Mouse (Mus musculus): ENCODE measurements at regions not wholly inside any gene's neighbourhood (a gene's known extent, or its start where the extent isn't known, plus 50 kb on each side); places are given as distances from the start of the nearest gene placed in this dataset.

DNA sequence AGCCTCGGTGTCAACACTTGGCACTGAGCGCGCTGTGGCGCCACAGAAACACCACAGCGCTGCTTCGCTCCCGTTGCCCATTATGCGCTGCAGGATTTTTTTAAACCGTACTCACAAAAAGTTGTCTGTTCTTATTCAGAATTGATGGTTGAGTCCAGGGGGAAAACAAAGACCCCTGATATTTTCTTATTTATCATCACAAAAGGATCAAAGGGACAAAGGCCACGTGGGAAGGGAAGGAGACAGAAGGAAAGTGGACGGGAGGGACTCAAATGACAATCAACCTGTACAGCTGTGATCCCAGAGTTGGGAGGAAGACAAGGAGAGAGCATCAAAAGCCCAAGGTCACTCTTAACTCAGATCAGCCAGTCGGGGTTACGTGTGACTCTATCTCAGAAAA, 100.4 kb downstream of the Ddx11 start:
- H3K36me3 ChIP-seq (ENCODE audit: control insufficient read depth, insufficient read depth, low read length): no peaks in the 10 kb centered on the region
- H3K4me2 ChIP-seq (ENCODE audit: low read depth, severe bottlenecking): no peak overlapping the region
- H3K27ac ChIP-seq (replicated peaks; ENCODE audit: low read depth, low read length): no peak overlapping the region
- H3K9me3 ChIP-seq (ENCODE audit: control insufficient read depth, low read length): no peaks in the 10 kb centered on the region
- no peak for DNase-seq (ENCODE audit: low spot score)
- H3K27me3 ChIP-seq (ENCODE audit: control insufficient read depth, insufficient read depth, low read length): no peaks in the 10 kb centered on the region
- H3K4me3 ChIP-seq (ENCODE audit: low read depth, low read length): no peak overlapping the region
- WGBS: 90% methylated on average over 13 of the region's 13 CpGs
- no peaks in the 10 kb centered on the region for H3K4me1 ChIP-seq (ENCODE audit: control insufficient read depth, insufficient read depth, low read length)
- H3K9ac ChIP-seq (ENCODE audit: low read length): no peak overlapping the region
- no peak for ATAC-seq (ENCODE audit: insufficient number of reproducible peaks, low FRiP score, low TSS enrichment, low read depth)

DNA sequence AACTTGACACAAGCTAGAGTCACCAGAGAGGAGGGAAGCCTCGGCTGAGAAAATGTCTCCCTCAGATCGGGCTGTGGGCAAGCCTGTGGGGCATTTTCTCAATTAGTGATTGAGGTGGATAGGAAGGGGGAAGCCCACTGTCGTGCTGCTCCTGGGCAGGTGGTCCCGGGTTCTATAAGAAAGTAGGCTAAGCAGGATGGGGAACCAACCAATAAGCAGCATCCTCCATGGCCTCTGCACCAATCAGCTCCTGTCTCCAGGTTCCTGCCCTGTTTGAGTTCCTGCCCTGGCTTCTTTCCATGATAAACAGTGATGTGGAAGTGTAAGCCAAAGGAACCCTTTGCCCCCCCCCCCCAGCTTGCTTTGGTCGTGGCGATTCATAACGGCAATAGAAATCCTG, 100.9 kb downstream of the Ddx11 start:
- WGBS: 65% methylated on average over 7 of the region's 7 CpGs
- no peak for ATAC-seq (ENCODE audit: insufficient number of reproducible peaks, low FRiP score, low TSS enrichment, low read depth)
- no peak for DNase-seq (ENCODE audit: low spot score)

DNA sequence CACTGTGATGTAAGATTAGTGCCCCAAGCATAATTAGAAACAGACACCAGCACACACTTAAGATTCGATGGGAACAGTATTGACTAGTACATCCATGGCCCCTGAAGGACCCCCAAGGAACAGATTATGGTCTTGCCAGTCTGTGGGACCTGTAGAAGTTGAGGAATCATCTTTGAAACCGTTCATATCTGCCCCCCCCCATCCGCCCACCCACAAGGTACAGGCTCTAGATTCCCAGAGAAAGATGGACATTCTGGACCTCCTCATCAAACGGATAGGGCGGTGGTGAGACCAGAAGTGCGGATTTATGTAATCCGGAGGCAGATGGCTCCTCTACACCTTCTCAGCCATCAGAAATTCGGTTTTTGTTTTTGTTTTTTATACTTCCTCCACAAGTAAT, 109.1 kb downstream of the Ddx11 start:
- H3K4me1 ChIP-seq (ENCODE audit: control insufficient read depth, insufficient read depth, low read length): 0 out of 2 replicates have a peak, but pooled peaks cover 4% of the 10 kb centered on the region
- no peak for DNase-seq (ENCODE audit: low spot score)
- no peak overlapping the region for H3K9ac ChIP-seq (ENCODE audit: low read length)
- no peak overlapping the region for H3K27ac ChIP-seq (replicated peaks; ENCODE audit: low read depth, low read length)
- H3K27me3 ChIP-seq (ENCODE audit: control insufficient read depth, insufficient read depth, low read length): no peaks in the 10 kb centered on the region
- no peaks in the 10 kb centered on the region for H3K36me3 ChIP-seq (ENCODE audit: control insufficient read depth, insufficient read depth, low read length)
- H3K9me3 ChIP-seq (ENCODE audit: control insufficient read depth, low read length): no peaks in the 10 kb centered on the region
- no peak for ATAC-seq (ENCODE audit: insufficient number of reproducible peaks, low FRiP score, low TSS enrichment, low read depth)
- H3K4me2 ChIP-seq (ENCODE audit: low read depth, severe bottlenecking): no peak overlapping the region
- H3K4me3 ChIP-seq (ENCODE audit: low read depth, low read length): no peak overlapping the region
- WGBS: 76% methylated on average over 8 of the region's 8 CpGs

More for the DNA sequence above, 100.9 kb downstream of the Ddx11 start:
- no peaks in the 10 kb centered on the region for H3K4me1 ChIP-seq (ENCODE audit: control insufficient read depth, insufficient read depth, low read length)
- H3K36me3 ChIP-seq (ENCODE audit: control insufficient read depth, insufficient read depth, low read length): no peaks in the 10 kb centered on the region
- no peaks in the 10 kb centered on the region for H3K9me3 ChIP-seq (ENCODE audit: control insufficient read depth, low read length)
- no peak overlapping the region for H3K4me2 ChIP-seq (ENCODE audit: low read depth, severe bottlenecking)
- H3K27me3 ChIP-seq (ENCODE audit: control insufficient read depth, insufficient read depth, low read length): no peaks in the 10 kb centered on the region
- no peak overlapping the region for H3K27ac ChIP-seq (replicated peaks; ENCODE audit: low read depth, low read length)
- H3K9ac ChIP-seq (ENCODE audit: low read length): no peak overlapping the region
- no peak overlapping the region for H3K4me3 ChIP-seq (ENCODE audit: low read depth, low read length)

DNA sequence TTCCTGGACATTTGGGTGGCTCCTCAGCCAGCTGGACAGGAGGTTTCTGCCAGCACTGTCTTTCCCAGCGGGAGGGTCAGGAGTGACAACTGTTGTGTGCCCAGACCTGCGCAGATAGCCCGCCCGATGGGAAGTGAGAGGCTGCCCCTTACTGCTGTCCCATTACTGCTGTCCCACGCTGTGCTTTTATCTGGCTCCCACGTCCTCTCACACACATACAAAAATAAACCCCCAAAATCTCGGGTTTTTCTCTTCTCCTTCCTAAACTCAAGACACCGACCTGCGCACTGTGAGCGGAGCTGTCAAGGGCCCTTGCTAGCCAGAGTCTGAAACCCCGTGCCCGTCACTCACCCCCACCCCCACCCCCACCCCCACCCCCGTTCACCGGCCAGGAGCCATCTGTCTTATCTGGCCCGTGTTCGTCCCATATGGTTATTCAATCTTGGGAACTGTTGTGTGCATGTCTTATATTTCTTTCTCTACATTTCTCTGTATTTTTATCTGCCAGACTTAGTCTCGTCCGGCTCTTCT, 109.6 kb downstream of the Ddx11 start:
- no peak overlapping the region for H3K4me2 ChIP-seq (ENCODE audit: low read depth, severe bottlenecking)
- ATAC-seq (ENCODE audit: insufficient number of reproducible peaks, low FRiP score, low TSS enrichment, low read depth) (no peak), DNase-seq (ENCODE audit: low spot score) (no peak)
- H3K9me3 ChIP-seq (ENCODE audit: control insufficient read depth, low read length): no peaks in the 10 kb centered on the region
- H3K36me3 ChIP-seq (ENCODE audit: control insufficient read depth, insufficient read depth, low read length): no peaks in the 10 kb centered on the region
- 65% methylated on average over 18 of the region's 18 CpGs for WGBS
- no peak overlapping the region for H3K4me3 ChIP-seq (ENCODE audit: low read depth, low read length)
- H3K27ac ChIP-seq (replicated peaks; ENCODE audit: low read depth, low read length): no peak overlapping the region
- H3K4me1 ChIP-seq (ENCODE audit: control insufficient read depth, insufficient read depth, low read length): 0 out of 2 replicates have a peak, but pooled peaks cover 4% of the 10 kb centered on the region
- H3K9ac ChIP-seq (ENCODE audit: low read length): no peak overlapping the region
- H3K27me3 ChIP-seq (ENCODE audit: control insufficient read depth, insufficient read depth, low read length): no peaks in the 10 kb centered on the region

DNA sequence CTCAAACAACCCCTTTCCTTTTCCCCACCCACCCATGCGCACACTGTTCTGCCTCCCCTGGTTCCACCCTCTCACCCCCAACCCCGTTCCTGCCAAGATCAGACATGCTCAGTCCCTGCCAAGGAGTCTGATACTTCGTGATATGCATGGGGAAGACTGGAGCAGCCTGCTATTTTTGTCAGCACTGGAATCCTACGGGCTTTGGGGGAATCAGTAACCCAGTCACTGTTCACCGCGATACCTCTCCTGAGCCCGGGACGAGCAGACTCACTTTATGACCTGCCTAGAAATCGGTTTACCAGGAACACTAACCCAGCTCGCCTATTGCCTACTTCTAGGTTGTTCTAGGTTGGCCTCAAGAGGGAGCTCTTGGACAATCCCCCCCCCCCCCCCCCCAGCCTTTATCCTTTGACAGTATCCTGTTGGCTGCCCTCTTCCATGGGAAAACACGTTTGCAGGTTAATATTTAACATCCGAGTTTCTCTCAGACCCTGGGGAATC, 110.2 kb downstream of the Ddx11 start:
- no peak overlapping the region for H3K9ac ChIP-seq (ENCODE audit: low read length)
- no peaks in the 10 kb centered on the region for H3K9me3 ChIP-seq (ENCODE audit: control insufficient read depth, low read length)
- H3K27me3 ChIP-seq (ENCODE audit: control insufficient read depth, insufficient read depth, low read length): no peaks in the 10 kb centered on the region
- WGBS: 50% methylated on average over 12 of the region's 12 CpGs
- H3K36me3 ChIP-seq (ENCODE audit: control insufficient read depth, insufficient read depth, low read length): no peaks in the 10 kb centered on the region
- no peak for ATAC-seq (ENCODE audit: insufficient number of reproducible peaks, low FRiP score, low TSS enrichment, low read depth)
- H3K4me1 ChIP-seq (ENCODE audit: control insufficient read depth, insufficient read depth, low read length): 0 out of 2 replicates have a peak, but pooled peaks cover 4% of the 10 kb centered on the region
- H3K4me3 ChIP-seq (ENCODE audit: low read depth, low read length): no peak overlapping the region
- DNase-seq (ENCODE audit: low spot score): no peak
- H3K4me2 ChIP-seq (ENCODE audit: low read depth, severe bottlenecking): no peak overlapping the region; the same call in 1 of the 2 replicates
- no peak overlapping the region for H3K27ac ChIP-seq (replicated peaks; ENCODE audit: low read depth, low read length)

DNA sequence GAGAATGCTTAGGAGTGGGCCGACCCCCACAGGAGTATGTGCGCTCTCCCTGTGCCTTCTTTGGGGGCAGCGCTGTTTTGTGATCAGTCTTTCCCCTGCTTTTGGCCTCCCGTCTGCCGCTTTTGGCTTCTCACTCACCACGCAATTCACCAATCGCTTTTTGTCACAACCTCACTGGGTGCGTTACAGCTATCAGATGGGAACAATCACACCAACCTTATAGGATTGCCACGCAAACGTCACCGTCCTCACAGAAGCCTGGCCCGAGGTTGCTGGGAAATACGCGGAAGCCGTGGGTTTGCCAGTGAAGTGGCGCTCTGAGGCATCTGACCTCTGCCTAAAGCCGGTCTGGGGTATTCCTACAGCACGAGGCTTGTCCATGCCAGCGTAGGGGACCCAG, 111.1 kb downstream of the Ddx11 start:
- DNase-seq (ENCODE audit: low spot score) (no peak), ATAC-seq (ENCODE audit: insufficient number of reproducible peaks, low FRiP score, low TSS enrichment, low read depth) (no peak)
- Histone ChIP-seq H3K4me1 (ENCODE audit: control insufficient read depth, insufficient read depth, low read length) (0 out of 2 replicates have a peak, but pooled peaks cover 4% of the 10 kb centered on the region), H3K27me3 (ENCODE audit: control insufficient read depth, insufficient read depth, low read length) (no peaks in the 10 kb centered on the region), H3K4me3 (ENCODE audit: low read depth, low read length) (no peak overlapping the region), H3K27ac (replicated peaks; ENCODE audit: low read depth, low read length) (no peak overlapping the region), H3K9me3 (ENCODE audit: control insufficient read depth, low read length) (no peaks in the 10 kb centered on the region), H3K4me2 (ENCODE audit: low read depth, severe bottlenecking) (no peak overlapping the region), H3K9ac (ENCODE audit: low read length) (no peak overlapping the region), H3K36me3 (ENCODE audit: control insufficient read depth, insufficient read depth, low read length) (no peaks in the 10 kb centered on the region)
- 80% methylated on average over 19 of the region's 19 CpGs for WGBS

DNA sequence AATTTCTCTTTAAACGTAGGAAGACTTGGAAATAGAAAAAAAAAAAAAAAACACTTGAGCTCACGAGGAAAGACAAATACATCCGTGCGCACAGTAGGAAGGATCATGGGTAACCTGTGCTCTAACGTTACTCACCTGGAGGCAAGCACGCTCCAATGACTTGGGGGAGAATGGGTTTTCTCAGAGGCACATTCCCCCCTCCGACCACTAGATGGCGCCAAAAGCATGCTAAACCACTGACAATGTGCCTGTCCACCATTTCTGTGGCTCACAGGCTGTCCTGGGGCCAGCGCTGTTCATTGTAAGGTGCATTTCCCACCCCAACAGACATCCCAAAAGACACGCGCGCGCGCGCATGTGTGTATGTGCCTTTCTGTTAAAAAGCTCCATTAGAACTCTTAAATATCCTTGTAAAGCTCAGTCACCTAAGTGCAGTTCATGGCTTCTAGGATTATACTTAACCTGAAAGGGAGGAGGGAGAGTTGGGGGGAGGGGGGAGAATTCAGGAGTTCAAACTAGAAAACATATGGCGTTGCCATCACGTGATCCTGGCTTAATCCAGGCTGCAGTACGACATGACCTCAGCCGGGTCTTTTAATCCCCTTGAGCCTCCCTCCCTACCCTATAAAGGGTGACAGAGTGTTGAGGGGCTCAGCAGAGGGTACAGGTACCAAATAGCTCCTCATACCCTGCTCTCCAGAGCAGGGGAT, 111.9 kb downstream of the Ddx11 start:
- Histone ChIP-seq H3K9me3 (ENCODE audit: control insufficient read depth, low read length) (no peaks in the 10 kb centered on the region), H3K27ac (replicated peaks; ENCODE audit: low read depth, low read length) (no peak overlapping the region), H3K4me3 (ENCODE audit: low read depth, low read length) (no peak overlapping the region), H3K4me2 (ENCODE audit: low read depth, severe bottlenecking) (peak overlapping the region; percentile 28; the same call in 1 of the 2 replicates), H3K9ac (ENCODE audit: low read length) (no peak overlapping the region), H3K27me3 (ENCODE audit: control insufficient read depth, insufficient read depth, low read length) (no peaks in the 10 kb centered on the region), H3K4me1 (ENCODE audit: control insufficient read depth, insufficient read depth, low read length) (0 out of 2 replicates have a peak, but pooled peaks cover 4% of the 10 kb centered on the region), H3K36me3 (ENCODE audit: control insufficient read depth, insufficient read depth, low read length) (no peaks in the 10 kb centered on the region)
- ATAC-seq (ENCODE audit: insufficient number of reproducible peaks, low FRiP score, low TSS enrichment, low read depth) (peak; percentile 41; the same call in 1 of the 2 replicates), DNase-seq (ENCODE audit: low spot score) (peak; percentile 96)
- WGBS: 4% methylated on average over 19 of the region's 19 CpGs

DNA sequence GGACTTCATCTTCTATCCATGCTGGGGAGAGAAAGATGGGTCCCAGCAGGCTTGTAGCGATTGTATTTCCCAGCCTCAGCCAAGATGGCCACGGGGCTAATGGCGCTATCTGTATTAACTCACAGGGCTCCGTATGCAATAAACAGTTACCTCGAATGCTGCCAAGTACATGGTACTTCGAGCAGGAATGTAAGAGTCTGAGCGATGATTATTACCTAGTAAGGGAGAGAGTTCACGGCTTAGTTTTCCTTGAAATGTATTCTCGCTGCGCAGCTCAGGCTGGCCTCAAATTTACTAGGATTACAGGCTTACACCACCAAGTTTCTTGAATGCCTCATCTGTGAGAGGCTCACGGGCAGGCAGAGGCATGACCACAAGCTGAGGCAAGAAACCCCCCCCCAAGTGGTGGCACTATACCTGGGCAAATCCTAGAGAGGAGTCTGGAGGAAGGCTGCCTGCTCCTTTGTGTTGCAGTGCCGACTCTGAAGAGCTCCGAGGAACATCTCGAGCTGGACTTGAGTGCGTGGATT, 112.6 kb downstream of the Ddx11 start:
- no peak overlapping the region for H3K27ac ChIP-seq (replicated peaks; ENCODE audit: low read depth, low read length)
- ATAC-seq (ENCODE audit: insufficient number of reproducible peaks, low FRiP score, low TSS enrichment, low read depth) (peak; percentile 26; the same call in 1 of the 2 replicates), DNase-seq (ENCODE audit: low spot score) (no peak)
- H3K4me3 ChIP-seq (ENCODE audit: low read depth, low read length): no peak overlapping the region
- no peak overlapping the region for H3K9ac ChIP-seq (ENCODE audit: low read length)
- 0 out of 2 replicates have a peak, but pooled peaks cover 4% of the 10 kb centered on the region for H3K4me1 ChIP-seq (ENCODE audit: control insufficient read depth, insufficient read depth, low read length)
- no peaks in the 10 kb centered on the region for H3K36me3 ChIP-seq (ENCODE audit: control insufficient read depth, insufficient read depth, low read length)
- H3K4me2 ChIP-seq (ENCODE audit: low read depth, severe bottlenecking): no peak overlapping the region
- WGBS: 84% methylated on average over 15 of the region's 15 CpGs
- no peaks in the 10 kb centered on the region for H3K27me3 ChIP-seq (ENCODE audit: control insufficient read depth, insufficient read depth, low read length)
- no peaks in the 10 kb centered on the region for H3K9me3 ChIP-seq (ENCODE audit: control insufficient read depth, low read length)

Measured in limb, embryonic 11.5 days (tissue).